Mouse (Mus musculus) midbrain, embryonic 11.5 days (tissue): ENCODE data around the gene Araf. TPM values are rescaled to one million over a fixed set of nuclear protein-coding genes. Genes with fewer than 3 reads are reported as not detected.

ENCODE experiments used
- microRNA-seq: library from miRNA; unstranded; fragments of <30 nt; microRNA quantifications from one replicate; pipeline ENCODE4, GENCODE M21; 2017
- polyA plus RNA-seq: library from polyadenylated mRNA; unstranded; fragments of >200 nt; fragmentation: Nextera tagmentation; extraction: Ambion mirVana; gene quantifications from 2 replicates; pipeline ENCODE4 v1.2.1, GENCODE M21; 2014

Araf gene
- polyA plus RNA-seq, 1 experiment from 2014 or later, result 98.3 TPM

Small RNA genes lying within 50 kb of the gene (microRNA-seq; reads per million reads assigned to microRNA genes)
- not detected for gene Gm24824
- not detected for gene Mir5617

Other genes starting within 250 kb of the Araf start
- 0.08 and 0.48 TPM in 2 replicates for gene Rgn, start 248.0 kb upstream of the Araf start, polyA plus RNA-seq
- 56.8 and 72.4 TPM in 2 replicates for gene Rbm10, start 180.3 kb upstream of the Araf start, polyA plus RNA-seq
- gene Ndufb11, start 180.2 kb upstream of the Araf start, polyA plus RNA-seq, result 193 and 197 TPM in 2 replicates
- gene Uba1, start 139.5 kb upstream of the Araf start, polyA plus RNA-seq, result 278 and 279 TPM in 2 replicates
- gene Cdk16, start 109.9 kb upstream of the Araf start, polyA plus RNA-seq, result 86.5 and 98.7 TPM in 2 replicates
- gene Usp11, start 93.9 kb upstream of the Araf start, polyA plus RNA-seq, result 78.4 and 80.5 TPM in 2 replicates
- gene Timp1, start 72.4 kb downstream of the Araf start, polyA plus RNA-seq, result 8.1 and 8.4 TPM in 2 replicates
- gene Syn1, start 123.2 kb downstream of the Araf start, polyA plus RNA-seq, result 11.9 and 14.8 TPM in 2 replicates
- gene Cfp, start 133.7 kb downstream of the Araf start, polyA plus RNA-seq, result 4.2 and 4.6 TPM in 2 replicates
- gene Elk1, start 152.8 kb downstream of the Araf start, polyA plus RNA-seq, result 4.5 and 6.4 TPM in 2 replicates
- gene Uxt, start 164.2 kb downstream of the Araf start, polyA plus RNA-seq, result 62.5 and 66.4 TPM in 2 replicates